Mouse (Mus musculus): ENCODE data around the gene Kcnk13.

- no peak for TF ChIP-seq CTCF (IDR thresholded peaks at IDR 0.05; ENCODE audit: low read depth, low read length)
- no peak for TF ChIP-seq GATA1 (IDR thresholded peaks at IDR 0.05; ENCODE audit: borderline replicate concordance, low read length)
- TF ChIP-seq TAL1 (conservative IDR thresholded peaks at IDR 0.05; ENCODE audit: low read depth, low read length): no peak
- no peak for TF ChIP-seq POLR2AphosphoS5 (IDR thresholded peaks at IDR 0.05; ENCODE audit: insufficient replicate concordance, low read depth, low read length)
These were observed 58.2 kb downstream of the Kcnk13 start for GRCm38 (mm10) chr12:100022490-100022889.

Measured in G1E (cell line).